Mouse (Mus musculus) liver (tissue): ENCODE measurements at regions not wholly inside any gene's neighbourhood (a gene's known extent, or its start where the extent isn't known, plus 50 kb on each side); places are given as distances from the start of the nearest gene placed in this dataset.

Experiments
- DNase-seq: peaks from one replicate; pipeline ENCODE4 v3.0.0-alpha.2; 2020; ENCODE audit warnings: mixed read lengths

GRCm38 (mm10) chr8:113250264-113250663 lies 385.1 kb upstream of the Mon1b start:
- no peak for DNase-seq

GRCm38 (mm10) chr8:113254076-113254475 lies 381.3 kb upstream of the Mon1b start:
- no peak for DNase-seq

- DNase-seq, result no peak
Measured at GRCm38 (mm10) chr8:113259477-113259876, 375.9 kb upstream of the Mon1b start.

GRCm38 (mm10) chr8:113263296-113263695 lies 372.1 kb upstream of the Mon1b start:
- no peak for DNase-seq

- DNase-seq, result no peak
Measured at GRCm38 (mm10) chr8:113271262-113271661, 364.1 kb upstream of the Mon1b start.

- DNase-seq, result no peak
Measured at GRCm38 (mm10) chr8:113300273-113300843, 335.0 kb upstream of the Mon1b start.

GRCm38 (mm10) chr8:113303426-113303825 lies 332.0 kb upstream of the Mon1b start:
- DNase-seq, result no peak

GRCm38 (mm10) chr8:113317169-113317568 lies 318.2 kb upstream of the Mon1b start:
- DNase-seq, result no peak

- DNase-seq, result no peak
Measured at GRCm38 (mm10) chr8:113331576-113331975, 303.8 kb upstream of the Mon1b start.

- DNase-seq, result no peak
Measured at GRCm38 (mm10) chr8:113341306-113341705, 294.1 kb upstream of the Mon1b start.

- DNase-seq, result no peak
Measured at GRCm38 (mm10) chr8:113361900-113362299, 273.5 kb upstream of the Mon1b start.

GRCm38 (mm10) chr8:113364181-113364580 lies 271.2 kb upstream of the Mon1b start:
- no peak for DNase-seq

GRCm38 (mm10) chr8:113383517-113383916 lies 251.9 kb upstream of the Mon1b start:
- no peak for DNase-seq

- no peak for DNase-seq
Measured at GRCm38 (mm10) chr8:113383974-113384373, 251.4 kb upstream of the Mon1b start.

- DNase-seq, result no peak
Measured at GRCm38 (mm10) chr8:113389504-113389903, 245.9 kb upstream of the Mon1b start.

- DNase-seq, result no peak
Measured at GRCm38 (mm10) chr8:113390038-113390437, 245.3 kb upstream of the Mon1b start.

GRCm38 (mm10) chr8:113394319-113394718 lies 241.1 kb upstream of the Mon1b start:
- DNase-seq, result no peak

GRCm38 (mm10) chr8:113405158-113405557 lies 230.2 kb upstream of the Mon1b start:
- no peak for DNase-seq

GRCm38 (mm10) chr8:113419352-113419751 lies 216.0 kb upstream of the Mon1b start:
- DNase-seq, result no peak

- DNase-seq, result no peak
Measured at GRCm38 (mm10) chr8:113422651-113423050, 212.7 kb upstream of the Mon1b start.

GRCm38 (mm10) chr8:113439088-113439487 lies 196.3 kb upstream of the Mon1b start:
- DNase-seq, result no peak

GRCm38 (mm10) chr8:113454022-113454421 lies 181.4 kb upstream of the Mon1b start:
- DNase-seq, result no peak

- no peak for DNase-seq
Measured at GRCm38 (mm10) chr8:113464625-113465024, 170.8 kb upstream of the Mon1b start.

GRCm38 (mm10) chr8:113465156-113465555 lies 170.2 kb upstream of the Mon1b start:
- DNase-seq, result no peak

- no peak for DNase-seq
Measured at GRCm38 (mm10) chr8:113466683-113467082, 168.7 kb upstream of the Mon1b start.
